Mouse (Mus musculus): ENCODE data around the gene Enox2.
"Not testable (repeated sequence)": the region's sequence is repeated elsewhere in the genome, so short reads cannot be mapped to it uniquely, and the experiment has no call there.

The Enox2 gene

DNA sequence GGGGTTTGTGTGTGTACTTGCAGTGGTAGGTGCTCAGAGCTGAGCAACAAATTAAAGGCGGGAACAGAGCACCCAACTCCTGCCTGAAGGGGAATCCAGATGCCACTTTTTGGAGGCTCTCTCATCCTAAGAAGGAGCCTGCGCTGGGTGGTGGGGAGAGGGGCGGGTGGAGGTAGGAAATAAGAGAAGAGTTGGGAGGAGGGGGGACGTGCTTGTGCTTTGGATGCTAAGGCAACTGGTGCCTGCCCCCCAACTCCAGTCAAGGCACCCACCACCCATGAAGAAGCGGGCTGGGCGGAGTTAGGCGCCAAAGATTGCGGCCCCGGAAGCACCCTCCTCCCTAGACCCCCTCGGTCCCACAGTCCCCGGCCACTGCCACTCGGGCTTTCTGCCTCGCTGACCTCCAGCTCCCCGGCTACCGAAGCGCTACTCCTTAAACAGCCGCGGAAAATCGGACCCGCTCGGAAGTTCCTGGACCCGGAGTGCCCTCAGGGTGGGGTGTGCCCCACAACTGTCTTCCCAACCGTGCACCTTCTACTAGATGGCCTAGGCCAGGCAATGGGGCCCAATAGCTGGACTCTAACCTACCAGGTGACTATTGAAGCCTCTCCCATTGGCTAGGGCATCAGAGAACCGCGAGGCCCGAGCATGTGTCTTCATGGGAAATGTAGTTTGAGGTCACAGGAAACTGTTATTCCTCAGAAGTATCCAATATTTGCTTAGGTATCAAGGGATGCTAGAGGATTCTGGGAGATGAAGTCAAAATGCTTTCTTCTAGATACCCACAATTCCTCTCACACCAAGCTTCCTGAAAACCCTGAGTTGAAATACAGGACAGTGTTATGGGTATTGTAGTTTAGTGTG is at the start of gene Enox2:
Gene Enox2, minus strand, starts transcription at position 560 of the 864 bp plus-strand sequence.
- DNase-seq (ENCODE audit: low read depth, low spot score), result no peak

DNA sequence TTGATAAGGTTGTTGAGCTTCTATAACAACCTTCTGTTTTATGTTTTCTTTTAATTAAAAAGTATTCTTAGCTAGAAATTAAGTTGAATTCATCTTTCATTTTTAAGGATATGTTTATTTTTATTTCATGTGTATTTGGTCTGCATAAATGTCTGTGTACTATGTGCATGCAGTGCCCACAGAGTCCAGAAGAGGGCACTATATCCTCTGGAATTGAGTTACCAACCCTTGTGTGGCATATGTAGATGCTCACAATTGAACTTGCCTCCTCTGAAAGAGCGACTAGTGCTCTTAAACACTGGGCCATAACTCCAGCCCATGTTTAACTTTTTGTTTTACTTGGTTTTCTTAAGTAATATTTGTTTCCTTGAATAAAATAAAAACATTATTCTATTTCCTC is 21.4 kb upstream of the Enox2 start:
- DNase-seq (ENCODE audit: low read depth, low spot score), result peak; percentile 39

DNA sequence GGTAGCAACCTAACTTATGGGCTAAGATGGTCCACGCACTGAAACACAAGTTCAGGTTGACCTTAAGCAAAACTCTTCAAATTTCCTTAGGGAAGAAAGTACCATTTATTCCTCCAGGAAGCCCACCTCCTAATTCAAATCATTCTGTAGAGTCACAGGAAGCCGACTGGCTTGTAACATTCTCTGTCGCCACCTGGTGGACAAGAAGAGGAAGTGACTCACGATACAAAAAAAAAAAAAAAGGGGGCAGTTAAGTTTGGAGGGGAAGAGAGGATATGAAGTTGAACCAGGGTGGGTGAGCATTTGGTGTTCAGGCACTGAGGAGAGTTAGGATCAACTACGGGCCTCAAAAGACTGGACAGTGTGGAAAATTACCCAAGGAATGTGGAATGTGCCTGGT is 18.6 kb upstream of the Enox2 start:
- peak; percentile 34 for DNase-seq (ENCODE audit: low read depth, low spot score)

GRCm38 (mm10) chrX:49279918-49280586 is 8.0 kb downstream of the Enox2 start:
- DNase-seq (ENCODE audit: low read depth, low spot score), result no peak

- DNase-seq (ENCODE audit: low read depth, low spot score), result no peak
Measured at GRCm38 (mm10) chrX:49273487-49274042, 14.5 kb downstream of the Enox2 start.

- DNase-seq (ENCODE audit: low read depth, low spot score), result no peak
Measured at GRCm38 (mm10) chrX:49250816-49251215, 37.2 kb downstream of the Enox2 start.

DNA sequence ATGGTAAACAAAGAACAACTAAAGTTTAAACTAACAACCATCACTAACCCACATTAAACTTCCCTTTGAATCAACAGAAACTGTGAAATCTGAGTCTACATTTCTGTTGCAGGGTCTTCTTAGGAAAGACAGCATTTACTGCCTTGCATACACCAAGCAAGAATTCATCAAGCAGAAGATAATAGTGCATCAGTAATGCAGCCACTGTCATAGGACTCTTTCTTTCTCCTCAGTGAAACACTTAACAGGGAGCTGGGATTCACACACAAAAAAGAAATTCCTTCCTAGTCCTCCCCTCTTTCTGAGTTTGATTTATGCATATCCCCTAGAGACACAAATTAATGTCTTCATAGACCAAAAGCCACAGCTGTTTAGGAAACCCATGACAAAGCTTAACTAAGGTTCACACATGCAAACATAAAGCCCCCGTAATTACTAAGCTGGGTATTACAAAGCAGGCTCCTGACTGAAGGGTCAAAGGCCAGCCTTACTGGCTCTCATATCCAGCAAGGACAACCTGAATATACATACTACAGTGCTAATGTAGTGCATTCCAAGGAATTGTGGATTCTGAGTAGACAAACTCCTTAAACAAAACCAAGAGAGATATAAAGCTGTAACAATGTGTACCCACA is 62.1 kb downstream of the Enox2 start:
- DNase-seq (ENCODE audit: low read depth, low spot score), result no peak

DNA sequence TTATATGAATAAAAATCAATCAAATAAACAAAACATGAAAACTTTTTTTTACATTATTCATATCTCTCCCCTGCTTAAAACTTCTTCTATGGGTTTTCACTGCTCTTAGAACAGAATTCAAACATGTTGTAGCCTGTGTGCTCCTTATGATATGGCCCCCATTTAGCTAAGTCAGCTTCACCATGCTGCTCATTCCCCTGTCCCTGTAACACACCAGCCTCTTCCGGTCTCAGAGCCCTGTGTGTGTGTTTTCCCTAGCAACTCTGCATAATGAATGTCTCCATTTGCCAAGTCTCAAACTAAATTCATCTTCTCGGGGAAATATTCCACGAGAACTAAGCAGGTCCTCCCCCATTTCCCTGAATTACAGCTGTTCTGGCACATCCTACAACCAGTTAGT is 71.6 kb downstream of the Enox2 start:
- no peak for DNase-seq (ENCODE audit: low read depth, low spot score)

DNA sequence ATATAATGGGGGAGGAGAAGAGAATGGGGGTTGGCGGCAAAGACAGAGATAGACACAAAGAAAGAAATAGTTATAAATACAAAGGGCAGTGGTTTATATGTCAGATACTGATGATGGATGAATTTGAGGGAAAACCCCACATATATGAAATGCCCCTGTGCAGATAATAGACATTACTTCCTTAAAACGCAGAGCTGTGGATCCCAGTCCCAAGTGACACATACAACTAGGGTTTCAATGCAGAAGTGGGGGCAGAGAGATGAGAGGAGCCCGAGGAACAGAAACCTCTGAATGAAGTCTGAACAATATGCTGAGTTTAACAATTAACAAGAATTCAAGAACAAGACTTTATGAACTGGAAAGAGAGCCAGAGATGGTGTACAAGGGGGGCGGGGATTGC is 91.7 kb downstream of the Enox2 start:
- peak; percentile 1 for DNase-seq (ENCODE audit: low read depth, low spot score)

- no peak for DNase-seq (ENCODE audit: low read depth, low spot score)
Measured at GRCm38 (mm10) chrX:49181136-49181535, 106.9 kb downstream of the Enox2 start.

DNA sequence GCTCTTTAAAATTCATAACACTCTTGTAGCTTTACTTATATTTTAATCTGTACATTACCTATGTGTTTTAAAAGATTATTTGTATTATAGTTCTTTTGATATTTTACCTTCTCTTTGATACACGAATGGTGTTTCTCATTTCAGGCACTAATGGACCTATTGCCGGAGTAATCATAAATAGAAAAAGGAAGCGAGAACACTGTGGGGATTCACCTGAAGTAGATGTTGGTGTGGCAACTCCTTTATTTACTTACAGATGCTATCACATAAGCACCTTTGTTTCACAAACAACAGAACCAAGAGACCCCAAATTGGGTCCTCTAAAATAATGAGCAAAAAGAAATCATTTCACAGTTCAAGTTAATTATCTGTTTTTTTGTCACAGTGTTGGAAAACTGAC is 109.4 kb downstream of the Enox2 start:
- DNase-seq (ENCODE audit: low read depth, low spot score), result peak; percentile 21

- no peak for DNase-seq (ENCODE audit: low read depth, low spot score)
Measured at GRCm38 (mm10) chrX:49154280-49154679, 133.8 kb downstream of the Enox2 start.

DNA sequence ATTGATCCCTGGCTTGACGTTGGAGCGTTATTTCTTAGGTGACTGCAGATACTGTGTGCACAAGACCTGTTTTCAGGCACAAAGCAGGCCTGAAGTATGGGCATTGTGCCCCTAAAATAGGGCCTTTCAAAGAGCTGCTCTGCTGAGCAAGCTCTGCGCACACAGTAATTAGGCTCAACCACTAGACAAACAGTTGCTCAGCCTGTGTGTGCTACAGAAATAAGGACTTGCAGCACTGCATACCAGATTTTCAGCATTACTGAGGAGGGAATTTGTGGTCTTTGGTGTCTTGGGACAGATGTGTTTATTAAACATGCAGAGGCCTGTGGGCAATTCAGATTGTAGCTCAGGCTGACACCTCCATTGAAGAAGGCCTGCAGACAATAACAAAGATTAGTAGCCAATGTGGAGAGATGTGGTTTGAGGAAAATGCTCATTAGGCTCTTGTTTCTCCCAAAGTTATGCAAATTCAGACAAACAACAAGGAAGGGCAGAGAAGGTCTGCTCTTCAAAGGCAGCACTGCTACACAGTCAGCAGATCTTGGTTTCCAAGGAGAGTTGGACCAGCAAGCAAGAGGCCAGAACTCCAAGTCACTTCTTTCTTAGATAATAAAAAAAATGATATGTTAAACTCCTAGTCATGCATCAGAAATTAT is 163.2 kb downstream of the Enox2 start:
- DNase-seq (ENCODE audit: low read depth, low spot score), result no peak

- no peak for DNase-seq (ENCODE audit: low read depth, low spot score)
Measured at GRCm38 (mm10) chrX:49116465-49116864, 171.6 kb downstream of the Enox2 start.

- DNase-seq (ENCODE audit: low read depth, low spot score), result no peak
Measured at GRCm38 (mm10) chrX:49112412-49112811, 175.6 kb downstream of the Enox2 start.

DNA sequence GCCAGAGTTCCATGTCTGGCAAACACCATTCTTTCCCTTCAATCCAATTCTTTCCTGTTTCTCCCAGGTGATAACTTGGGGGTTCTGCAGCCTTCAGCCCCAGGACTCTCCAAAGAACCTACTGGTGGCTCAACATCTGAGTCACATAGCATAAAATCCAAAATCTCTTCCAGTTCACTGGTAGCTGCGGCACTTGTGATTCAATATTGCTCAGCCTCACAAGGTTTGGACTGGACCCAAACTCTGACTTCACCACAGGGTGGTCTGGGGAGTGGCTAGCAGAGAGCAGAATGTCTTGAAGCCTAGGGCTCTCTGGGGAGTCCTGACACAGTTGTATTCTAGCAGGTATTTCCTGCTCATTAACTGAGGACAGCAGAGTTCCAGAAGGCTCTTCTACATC is 187.5 kb downstream of the Enox2 start:
- DNase-seq (ENCODE audit: low read depth, low spot score), result not testable (repeated sequence)

DNA sequence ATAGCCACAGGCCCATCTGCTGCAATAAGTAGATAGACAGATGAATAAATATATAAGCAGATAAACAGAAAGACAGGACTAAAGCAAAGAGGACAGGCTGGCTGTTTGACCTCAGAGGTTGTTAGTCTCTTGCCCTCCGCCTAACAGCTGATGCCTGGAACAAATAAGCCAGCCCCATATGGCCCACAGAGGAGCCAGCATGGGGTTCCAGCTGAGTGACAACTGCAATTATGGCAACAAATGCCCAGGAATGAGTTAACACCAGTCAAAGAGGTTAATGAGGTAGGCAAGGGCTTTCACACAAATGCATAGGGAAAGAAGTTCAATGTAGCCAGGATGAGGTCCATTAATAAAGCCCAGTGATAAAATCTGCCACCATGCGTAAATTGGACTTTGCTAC is 191.8 kb downstream of the Enox2 start:
- no peak for DNase-seq (ENCODE audit: low read depth, low spot score)

DNA sequence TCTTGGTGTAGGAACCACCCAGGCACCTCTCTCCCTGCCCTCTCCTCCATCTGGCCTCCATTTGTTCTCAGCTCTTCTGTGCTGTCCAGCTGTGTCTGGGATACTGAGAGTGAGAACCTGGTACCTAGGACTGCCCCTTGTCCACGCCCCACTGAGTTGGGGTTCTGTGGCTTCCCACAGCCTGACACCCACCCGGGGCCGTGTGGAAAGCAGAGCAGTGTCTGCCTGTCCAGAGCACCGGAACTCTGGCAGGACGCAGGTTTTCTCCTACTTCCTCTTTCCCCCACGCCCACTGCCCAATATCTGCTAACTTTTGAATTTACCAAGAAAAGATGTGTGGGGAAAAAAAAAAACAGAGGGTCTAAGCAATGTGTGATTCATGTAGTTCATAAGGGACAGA is 213.0 kb downstream of the Enox2 start:
- peak; percentile 0 for DNase-seq (ENCODE audit: low read depth, low spot score)

GRCm38 (mm10) chrX:49073563-49073962 is 214.5 kb downstream of the Enox2 start:
- DNase-seq (ENCODE audit: low read depth, low spot score), result no peak

DNA sequence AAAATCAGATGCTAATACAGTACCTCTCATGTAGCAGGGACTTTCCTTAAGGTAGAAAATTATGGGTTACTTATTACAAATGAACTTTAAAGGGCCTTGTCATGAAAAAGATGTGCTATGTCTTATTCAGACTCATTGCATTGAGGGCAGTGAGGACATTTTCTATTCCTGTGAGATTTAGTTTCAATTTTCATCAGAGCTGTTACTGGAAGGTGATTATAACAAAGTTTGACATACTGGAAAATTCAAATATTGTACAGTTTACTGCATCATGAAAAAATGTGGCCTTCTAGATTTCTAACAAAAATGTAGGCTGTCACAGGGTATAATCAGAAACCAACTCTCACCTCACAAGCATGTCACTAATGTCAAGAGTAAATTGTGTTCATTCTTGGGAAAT is 242.9 kb downstream of the Enox2 start:
- DNase-seq (ENCODE audit: low read depth, low spot score), result no peak

- no peak for DNase-seq (ENCODE audit: low read depth, low spot score)
Measured at GRCm38 (mm10) chrX:49009746-49010145, 278.3 kb downstream of the Enox2 start.

DNA sequence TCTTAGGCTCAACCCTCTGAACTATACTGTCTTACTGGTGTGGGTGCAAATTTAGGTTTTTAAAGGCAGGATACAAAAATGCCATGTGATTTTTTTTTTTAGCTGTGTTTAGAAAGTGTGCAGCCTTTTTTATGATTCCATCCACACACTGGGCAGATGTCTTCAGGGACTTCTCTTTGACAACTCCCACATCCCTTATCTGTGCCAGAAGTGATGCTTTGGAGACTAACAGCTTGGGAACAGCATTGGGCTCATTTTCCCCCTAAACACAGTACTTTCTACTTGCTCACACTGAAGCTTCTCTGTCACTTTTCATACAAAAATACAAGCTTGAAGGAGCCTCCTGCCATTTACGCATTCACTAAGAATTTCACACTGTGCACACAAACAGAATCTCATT is 282.4 kb downstream of the Enox2 start:
- DNase-seq (ENCODE audit: low read depth, low spot score), result no peak

Measured in A20 (cell line).